Mouse (Mus musculus) G1E (cell line): ENCODE results near the gene Abcc5. TPM values are rescaled to one million over a fixed set of nuclear protein-coding genes. Genes with fewer than 3 reads are reported as not detected.
"Not testable (repeated sequence)": the region's sequence is repeated elsewhere in the genome, so short reads cannot be mapped to it uniquely, and the experiment has no call there.

Source experiments
- ATAC-seq: 2 replicates; pipeline ENCODE4 v1.8.0; 2016; ENCODE audit warnings: mild to moderate bottlenecking; ENCODE audit not compliant: insufficient number of reproducible peaks, poor library complexity, low FRiP score, severe bottlenecking; ENCODE audit errors: extremely low read depth
- DNase-seq: peaks from one replicate; pipeline ENCODE4 v3.0.0; 2012; ENCODE audit warnings: low spot score
- H3K27me3 ChIP-seq: 2 replicates; pipeline ENCODE4 v1.6.1; 2012; ENCODE audit warnings: mild to moderate bottlenecking, low read length, inconsistent platforms; ENCODE audit not compliant: insufficient read depth
- H3K36me3 ChIP-seq: replicated peaks from 2 replicates; pipeline ENCODE3; 2012; ENCODE audit warnings: mild to moderate bottlenecking, inconsistent platforms
- H3K4me1 ChIP-seq: 2 replicates; pipeline ENCODE4 v1.6.1; 2012; ENCODE audit warnings: low read depth, low read length, inconsistent platforms, mixed read lengths; ENCODE audit not compliant: insufficient read depth
- H3K4me3 ChIP-seq: 2 replicates; pipeline ENCODE4 v1.5.1; 2012; ENCODE audit warnings: low read depth, mild to moderate bottlenecking, inconsistent platforms, low read length, moderate library complexity, mixed read lengths
- H3K9me3 ChIP-seq: replicated peaks from 2 replicates; pipeline ENCODE4 v1.6.1; 2012; ENCODE audit warnings: inconsistent platforms
- CTCF ChIP-seq: IDR thresholded peaks from 2 replicates; pipeline ENCODE4 v1.5.1; 2012; ENCODE audit warnings: low read depth, low read length, inconsistent platforms, mixed read lengths
- GATA1 ChIP-seq: IDR thresholded peaks from 2 replicates; pipeline ENCODE4 v1.6.1; 2012; ENCODE audit warnings: borderline replicate concordance, low read length, inconsistent platforms, mixed read lengths
- GATA2 ChIP-seq: IDR thresholded peaks from 2 replicates; pipeline ENCODE4 v1.6.1; 2012; ENCODE audit warnings: low read depth, low read length, inconsistent platforms, borderline replicate concordance
- POLR2AphosphoS5 ChIP-seq: IDR thresholded peaks from 2 replicates; pipeline ENCODE4 v1.6.1; 2012; ENCODE audit warnings: low read depth, low read length, inconsistent platforms; ENCODE audit not compliant: insufficient replicate concordance
- TAL1 ChIP-seq: conservative IDR thresholded peaks from 2 replicates; pipeline ENCODE4 v1.6.1; 2012; ENCODE audit warnings: low read depth, low read length, inconsistent platforms, mixed read lengths
- polyA plus RNA-seq: library from polyadenylated mRNA; stranded (reverse); fragments of >175 nt; gene quantifications from 2 replicates; pipeline ENCODE4 v1.2.3, GENCODE M21; 2012
- total RNA-seq, 2 experiments: library from RNA; stranded (forward) in 1 of 2; stranded (reverse) in 1 of 2; fragments of 200-1000 nt in 1 of 2; fragments of >200 nt in 1 of 2; fragmentation: Nextera tagmentation in 1 of 2; gene quantifications; 2 replicates each; pipeline ENCODE4 v1.2.3; 2014 to 2017

The Abcc5 gene
- total and polyA plus RNA-seq, 3 experiments = 3.6 to 76.4 (median 24.6) TPM

DNA sequence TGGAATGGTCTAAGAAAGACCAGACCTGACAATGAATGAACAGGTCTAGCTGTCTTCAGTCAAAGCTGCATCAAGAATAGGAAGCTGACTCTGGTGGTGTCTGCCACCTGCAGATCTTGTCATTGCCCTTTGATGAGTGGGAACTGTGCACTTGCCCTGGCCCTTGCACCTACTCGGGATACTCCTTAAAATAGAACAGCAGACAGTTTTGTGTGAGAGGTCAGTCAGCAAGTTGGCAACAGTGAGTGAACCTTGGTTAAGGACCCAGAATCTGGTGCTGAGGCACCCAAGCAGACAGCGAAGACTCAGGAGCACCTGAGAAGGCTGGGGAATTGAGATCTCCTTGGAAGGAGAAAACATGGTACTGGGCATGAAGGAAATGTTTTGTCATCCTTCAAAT, 16.7 kb upstream of the Abcc5 start:
- Histone ChIP-seq H3K9me3 (peaks cover 2% of the 10 kb centered on the region; the same call in 1 of the 2 replicates), H3K27me3 (peaks cover 14% of the 10 kb centered on the region), H3K36me3 (no peaks in the 10 kb centered on the region), H3K4me1 (no peaks in the 10 kb centered on the region), H3K4me3 (no peak overlapping the region)
- ATAC-seq (no peak), DNase-seq (no peak)
- TF ChIP-seq POLR2AphosphoS5 (no peak), CTCF (no peak), GATA1 (no peak), TAL1 (no peak), GATA2 (no peak)

DNA sequence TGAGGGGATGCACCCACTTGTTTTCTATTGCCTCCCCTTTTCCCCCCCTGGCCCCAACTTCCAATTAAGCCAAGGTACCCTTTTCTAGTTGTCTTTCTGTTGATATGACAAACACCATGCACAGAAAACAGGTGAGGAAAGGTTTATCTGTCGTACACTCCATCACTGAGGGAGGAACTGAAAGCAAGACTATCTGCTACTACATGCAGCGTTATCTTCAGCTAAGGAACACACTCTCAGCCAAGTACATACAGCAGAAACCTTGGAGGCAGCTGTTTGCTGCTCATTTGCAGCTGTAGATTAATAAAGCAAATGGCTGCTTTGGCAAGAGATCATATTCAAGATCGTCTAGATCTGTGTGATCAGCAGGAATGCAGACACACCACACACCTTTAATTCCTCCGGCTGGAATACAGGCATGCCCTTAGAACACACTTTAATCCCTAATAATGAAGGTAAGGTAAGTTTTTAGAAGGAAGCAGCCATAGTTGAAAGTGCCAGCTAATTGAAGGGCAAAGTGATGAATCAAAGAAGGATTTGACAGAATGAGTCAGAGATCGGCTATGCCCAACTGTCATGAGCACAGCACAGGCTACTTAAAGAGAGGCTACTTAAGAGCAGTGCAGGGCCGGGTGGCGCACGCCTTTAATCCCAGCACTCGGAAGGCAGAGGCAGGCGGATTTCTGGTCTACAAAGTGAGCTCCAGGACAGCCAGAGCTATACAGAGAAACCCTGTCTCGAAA, 12.7 kb upstream of the Abcc5 start:
- no peak for TF ChIP-seq GATA2
- no peak for TF ChIP-seq TAL1
- no peak for TF ChIP-seq CTCF
- TF ChIP-seq POLR2AphosphoS5 = no peak
- no peak for TF ChIP-seq GATA1
- H3K27me3 ChIP-seq = peaks cover 17% of the 10 kb centered on the region
- H3K4me3 ChIP-seq = no peak overlapping the region
- H3K4me1 ChIP-seq = no peaks in the 10 kb centered on the region
- no peaks in the 10 kb centered on the region for H3K36me3 ChIP-seq
- H3K9me3 ChIP-seq = peaks cover 2% of the 10 kb centered on the region; the same call in 1 of the 2 replicates
- ATAC-seq (no peak), DNase-seq (no peak)

DNA sequence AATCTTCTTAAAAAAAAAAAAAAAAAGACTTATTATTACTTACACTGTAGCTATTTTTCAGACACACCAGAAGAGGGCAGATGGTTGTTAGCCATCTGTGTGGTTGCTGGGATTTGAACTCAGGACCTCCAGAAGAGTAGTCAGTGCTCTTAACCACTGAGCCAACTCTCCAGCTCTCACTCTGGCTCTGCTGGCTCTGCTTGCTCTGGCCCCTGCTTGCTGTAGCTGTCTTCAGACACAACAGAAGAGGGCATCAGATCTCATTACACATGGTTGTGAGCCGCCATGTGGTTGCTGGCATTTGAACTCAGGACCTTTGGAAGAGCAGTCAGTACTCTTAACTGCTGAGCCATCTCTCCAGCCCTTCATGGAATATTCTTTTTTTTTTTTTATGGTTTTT, 11.9 kb upstream of the Abcc5 start:
- H3K36me3 ChIP-seq, DNase-seq, H3K9me3 ChIP-seq, ATAC-seq, H3K4me3 ChIP-seq, H3K4me1 ChIP-seq: not testable (repeated sequence)
- peaks cover 16% of the 10 kb centered on the region for H3K27me3 ChIP-seq

DNA sequence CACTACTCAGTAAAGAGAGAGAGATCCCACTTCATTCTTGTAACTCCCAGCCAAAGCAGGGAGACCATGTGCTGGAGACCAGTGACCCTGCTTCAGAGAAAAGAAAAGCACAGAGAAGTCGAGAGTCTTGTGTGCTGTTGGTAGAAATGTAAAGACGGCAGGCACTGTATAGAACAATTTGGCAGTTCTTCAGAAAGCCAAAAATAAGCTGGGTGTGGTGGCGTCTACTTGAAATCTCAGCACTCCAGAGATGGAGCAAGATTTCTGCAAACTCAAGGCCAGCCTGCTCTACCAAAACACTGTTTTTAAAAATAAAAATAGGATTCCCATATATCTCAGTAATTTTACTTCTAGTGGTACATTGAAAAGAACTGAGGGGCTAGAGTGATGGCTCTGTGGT, 10.1 kb upstream of the Abcc5 start:
- Histone ChIP-seq H3K27me3 (peaks cover 12% of the 10 kb centered on the region), H3K4me3 (no peak overlapping the region), H3K9me3 (peaks cover 2% of the 10 kb centered on the region; the same call in 1 of the 2 replicates), H3K4me1 (no peaks in the 10 kb centered on the region), H3K36me3 (no peaks in the 10 kb centered on the region)
- ATAC-seq (no peak), DNase-seq (no peak)
- no peak for TF ChIP-seq GATA2
- TF ChIP-seq TAL1 = no peak
- no peak for TF ChIP-seq GATA1
- no peak for TF ChIP-seq CTCF
- TF ChIP-seq POLR2AphosphoS5 = no peak

DNA sequence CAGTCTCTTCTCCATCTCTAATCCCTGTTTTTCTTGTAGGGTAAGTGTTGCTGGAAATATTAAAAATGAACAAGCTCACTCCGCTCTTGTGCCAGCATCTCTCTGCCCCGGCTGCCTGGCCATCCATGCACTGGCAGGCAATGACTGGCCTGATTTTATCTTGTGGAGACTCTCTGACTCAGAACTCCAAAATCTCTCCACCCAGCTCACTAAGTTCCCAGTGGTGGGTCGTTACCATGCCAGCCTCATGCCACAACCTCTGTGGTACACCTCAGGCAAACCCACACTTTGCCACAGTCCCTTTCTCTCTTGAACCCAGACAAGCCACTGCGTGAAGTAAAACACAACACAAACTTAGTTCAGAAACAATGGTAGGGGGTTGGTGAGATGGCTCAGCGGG, 3.1 kb upstream of the Abcc5 start:
- Histone ChIP-seq H3K4me3 (no peak overlapping the region), H3K4me1 (peaks cover 21% of the 10 kb centered on the region), H3K27me3 (0 out of 2 replicates have a peak, but pooled peaks cover 4% of the 10 kb centered on the region), H3K9me3 (no peaks in the 10 kb centered on the region), H3K36me3 (no peaks in the 10 kb centered on the region)
- DNase-seq (no peak), ATAC-seq (no peak)
- no peak for TF ChIP-seq CTCF
- no peak for TF ChIP-seq POLR2AphosphoS5

DNA sequence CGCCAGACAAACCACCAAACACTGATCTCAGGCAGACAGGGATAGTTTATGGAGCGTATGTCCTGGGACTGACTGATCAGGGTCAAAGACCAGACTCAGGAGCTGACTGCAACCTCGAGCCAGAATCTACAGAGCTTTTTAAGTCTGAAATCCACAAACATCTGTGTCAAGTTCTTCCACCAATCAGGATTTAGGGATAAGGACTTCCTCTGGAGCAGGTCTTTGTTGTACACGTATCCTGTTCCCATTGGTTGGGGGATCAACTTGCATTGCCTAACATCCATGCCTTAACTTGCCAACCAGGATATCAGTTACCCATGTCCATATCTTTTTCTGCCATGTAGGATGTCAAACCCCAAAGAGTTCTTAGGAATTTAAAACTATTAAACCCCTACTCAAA, 1.4 kb upstream of the Abcc5 start:
- no peak for DNase-seq

More for the DNA sequence above, 1.4 kb upstream of the Abcc5 start:
- H3K9me3 ChIP-seq = no peaks in the 10 kb centered on the region
- peaks cover 26% of the 10 kb centered on the region for H3K4me1 ChIP-seq
- TF ChIP-seq TAL1 (no peak), CTCF (no peak), POLR2AphosphoS5 (no peak), GATA1 (no peak), GATA2 (no peak)
- ATAC-seq = no peak
- 0 out of 2 replicates have a peak, but pooled peaks cover 4% of the 10 kb centered on the region for H3K27me3 ChIP-seq
- H3K4me3 ChIP-seq = no peak overlapping the region
- no peaks in the 10 kb centered on the region for H3K36me3 ChIP-seq
